Mouse (Mus musculus): ENCODE results near the gene Slc26a3.
"Not testable (repeated sequence)": the region's sequence is repeated elsewhere in the genome, so short reads cannot be mapped to it uniquely, and the experiment has no call there.

GRCm38 (mm10) chr12:31460270-31460669 lies 69.6 kb downstream of the Slc26a3 start:
- TF ChIP-seq CHD2 (IDR thresholded peaks at IDR 0.05; ENCODE audit: low read depth, low read length); HCFC1 (IDR thresholded peaks at IDR 0.05; ENCODE audit: borderline replicate concordance, insufficient read depth, low read length); MAFK (IDR thresholded peaks at IDR 0.05; ENCODE audit: insufficient read depth, low read depth, low read length); ZNF384 (IDR thresholded peaks at IDR 0.05; ENCODE audit: low read depth, low read length): not testable (repeated sequence)
- peak; percentile 63; the same call in 1 of the 2 replicates for TF ChIP-seq ZC3H11A (IDR thresholded peaks at IDR 0.05; ENCODE audit: borderline replicate concordance, low read depth, low read length)

Measured in ES-E14 (cell line).